Mouse (Mus musculus) intestine, postnatal 0 days (tissue): ENCODE results near the gene Srrd. TPM values are rescaled to one million over a fixed set of nuclear protein-coding genes. Genes with fewer than 3 reads are reported as not detected.

Experiments
- ATAC-seq: fragments of 200-750 bp; cut with Nextera tagmentation; 2 replicates; pipeline ENCODE4 v1.8.0; 2017; ENCODE audit warnings: mild to moderate bottlenecking, moderate TSS enrichment, moderate library complexity
- H3K27ac ChIP-seq: fragments of 300-500 bp; sonication (generic); 2 replicates; pipeline ENCODE4 v1.5.1; 2014; ENCODE audit warnings: mild to moderate bottlenecking, low read depth, low read length, moderate library complexity
- H3K27me3 ChIP-seq: fragments of 300-500 bp; sonication (generic); replicated peaks from 2 replicates; pipeline ENCODE4 v1.6.1; 2014; ENCODE audit warnings: low read length, mixed read lengths; ENCODE audit not compliant: control insufficient read depth, insufficient read depth
- H3K36me3 ChIP-seq: fragments of 300-500 bp; sonication (generic); 2 replicates; pipeline ENCODE4 v1.6.1; 2014; ENCODE audit warnings: mild to moderate bottlenecking, moderate library complexity; ENCODE audit not compliant: control insufficient read depth, insufficient read depth
- H3K4me1 ChIP-seq: fragments of 300-500 bp; sonication (generic); replicated peaks from 2 replicates; pipeline ENCODE4 v1.6.1; 2014; ENCODE audit warnings: antibody characterized with exemption, low read length, mixed read lengths; ENCODE audit not compliant: control insufficient read depth, insufficient read depth
- H3K4me2 ChIP-seq: fragments of 300-500 bp; sonication (generic); replicated peaks from 2 replicates; pipeline ENCODE4 v1.6.1; 2014; ENCODE audit warnings: low read depth, mild to moderate bottlenecking, moderate library complexity
- H3K4me3 ChIP-seq: fragments of 300-500 bp; sonication (generic); 2 replicates; pipeline ENCODE4 v1.5.1; 2014; ENCODE audit warnings: low read depth, low read length
- H3K9ac ChIP-seq: fragments of 300-500 bp; sonication (generic); 2 replicates; pipeline ENCODE4 v1.6.1; 2014; ENCODE audit warnings: mild to moderate bottlenecking, low read depth, low read length
- H3K9me3 ChIP-seq: fragments of 300-500 bp; sonication (generic); 2 replicates; pipeline ENCODE4 v1.6.1; 2016; ENCODE audit warnings: mixed run types; ENCODE audit not compliant: control insufficient read depth
- CTCF ChIP-seq: sonication (generic); IDR thresholded peaks from 2 replicates; pipeline ENCODE4 v1.5.1; 2016; ENCODE audit warnings: low read depth, mild to moderate bottlenecking, control low read depth, antibody characterized with exemption, moderate library complexity
- WGBS: fragments of 180-500 bp; shearing (Covaris S2); extraction: QIAGEN DNeasy Blood & Tissue Kit; methylation state at CpG from one replicate; pipeline ENCODE4 v1.1.7; 2014; 5-methylcytosine and 5-hydroxymethylcytosine counted together
- polyA plus RNA-seq: library from polyadenylated mRNA; unstranded; fragments of >200 nt; fragmentation: Nextera tagmentation; extraction: Ambion mirVana; gene quantifications from 2 replicates; pipeline ENCODE4 v1.2.1, GENCODE M21; 2015

Srrd gene
- polyA plus RNA-seq, 1 experiment from 2014 or later, result 15.4 TPM

DNA sequence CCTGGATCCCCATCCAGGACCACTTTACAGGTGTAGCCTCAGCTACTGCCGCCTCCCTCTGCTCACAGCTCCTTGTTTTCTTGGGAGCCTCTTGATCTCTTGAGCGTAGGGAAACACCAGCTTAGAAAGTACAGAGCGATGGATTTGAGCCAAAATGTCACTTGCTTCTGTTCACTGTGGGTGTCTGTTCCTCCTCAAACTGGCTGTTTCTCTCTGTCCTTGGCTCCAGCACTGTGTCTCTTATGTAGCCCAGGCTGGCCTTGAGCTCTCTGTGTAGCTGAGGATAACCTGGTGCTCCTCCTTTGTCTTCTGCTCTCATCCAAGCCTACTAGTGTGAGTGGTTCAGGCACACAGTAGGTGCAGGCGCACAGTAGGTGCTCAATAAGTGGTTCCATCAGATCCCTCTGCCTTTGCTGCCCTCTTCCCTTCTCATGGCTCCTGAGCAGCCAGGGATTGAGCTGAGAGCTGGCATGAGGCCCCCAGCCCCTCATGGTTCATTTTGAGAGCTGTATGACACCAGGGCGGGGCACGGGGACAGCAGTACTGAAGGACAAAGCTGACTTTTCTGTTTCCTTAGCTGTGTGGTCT lies 42.0 kb downstream of the Srrd start:
- Histone ChIP-seq H3K4me2 (no peak overlapping the region), H3K4me1 (peaks cover 6% of the 10 kb centered on the region; the same call in 1 of the 2 replicates), H3K27ac (no peak overlapping the region), H3K9ac (no peak overlapping the region), H3K36me3 (peaks cover 8% of the 10 kb centered on the region; the same call in 1 of the 2 replicates), H3K27me3 (no peaks in the 10 kb centered on the region), H3K4me3 (no peak overlapping the region), H3K9me3 (no peaks in the 10 kb centered on the region)
- no peak for TF ChIP-seq CTCF
- ATAC-seq, result no peak
- WGBS, result 83% methylated on average over 6 of the region's 6 CpGs

- Histone ChIP-seq H3K27me3 (no peaks in the 10 kb centered on the region), H3K4me2 (no peak overlapping the region), H3K4me3 (no peak overlapping the region), H3K9ac (no peak overlapping the region), H3K36me3 (peaks cover 6% of the 10 kb centered on the region; the same call in 1 of the 2 replicates), H3K4me1 (peaks cover 6% of the 10 kb centered on the region; the same call in 1 of the 2 replicates), H3K27ac (no peak overlapping the region), H3K9me3 (no peaks in the 10 kb centered on the region)
- ATAC-seq, result no peak
- no peak for TF ChIP-seq CTCF
- WGBS, result 78% methylated on average over 2 of the region's 2 CpGs
Observed at GRCm38 (mm10) chr5:112300112-112300511, 42.7 kb downstream of the Srrd start.

- no peaks in the 10 kb centered on the region for H3K36me3 ChIP-seq
- H3K4me3 ChIP-seq, result no peak overlapping the region
- H3K9ac ChIP-seq, result no peak overlapping the region
Observed at GRCm38 (mm10) chr5:112299399-112299798, 43.4 kb downstream of the Srrd start.

GRCm38 (mm10) chr5:112298226-112298988 lies 44.4 kb downstream of the Srrd start:
- no peak for TF ChIP-seq CTCF
- peak overlapping the region; percentile 11; the same call in 1 of the 2 replicates for H3K27ac ChIP-seq
- no peaks in the 10 kb centered on the region for H3K36me3 ChIP-seq
- no peaks in the 10 kb centered on the region for H3K9me3 ChIP-seq
- H3K9ac ChIP-seq, result no peak overlapping the region
- no peak overlapping the region for H3K4me2 ChIP-seq
- no peak overlapping the region for H3K4me3 ChIP-seq
- WGBS, result 81% methylated on average over 12 of the region's 12 CpGs
- no peaks in the 10 kb centered on the region for H3K27me3 ChIP-seq
- peaks cover 6% of the 10 kb centered on the region for H3K4me1 ChIP-seq
- peak; percentile 52 for ATAC-seq

More at GRCm38 (mm10) chr5:112299399-112299798, 43.4 kb downstream of the Srrd start:
- WGBS, result 74% methylated on average over 4 of the region's 4 CpGs
- Histone ChIP-seq H3K27me3 (no peaks in the 10 kb centered on the region), H3K9me3 (no peaks in the 10 kb centered on the region), H3K27ac (no peak overlapping the region), H3K4me1 (peaks cover 6% of the 10 kb centered on the region), H3K4me2 (no peak overlapping the region)
- TF ChIP-seq CTCF, result no peak
- no peak for ATAC-seq

DNA sequence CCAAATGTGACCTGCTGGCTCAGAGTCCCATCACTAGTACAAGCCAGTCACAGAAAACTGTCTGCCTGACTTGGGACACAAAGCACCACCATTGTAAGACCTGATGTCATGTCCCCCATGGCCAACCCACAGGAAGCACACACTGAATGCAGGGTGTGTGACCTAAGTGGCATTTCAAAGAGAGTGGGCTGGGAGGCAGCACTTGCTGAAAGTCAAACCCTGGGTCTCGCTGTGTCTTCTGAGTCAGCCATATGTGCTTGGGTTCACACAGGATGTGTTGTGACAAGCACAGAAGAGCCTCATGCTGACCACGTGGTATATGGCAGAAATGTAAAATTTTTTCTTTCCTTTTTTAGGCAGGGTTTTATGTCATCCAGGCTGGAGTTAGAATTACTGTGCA lies 45.6 kb downstream of the Srrd start:
- H3K9ac ChIP-seq, result no peak overlapping the region
- H3K4me1 ChIP-seq, result peaks cover 6% of the 10 kb centered on the region
- no peak for ATAC-seq
- no peaks in the 10 kb centered on the region for H3K27me3 ChIP-seq
- no peaks in the 10 kb centered on the region for H3K9me3 ChIP-seq
- H3K27ac ChIP-seq, result no peak overlapping the region
- 81% methylated on average over 2 of the region's 2 CpGs for WGBS
- H3K4me2 ChIP-seq, result no peak overlapping the region
- no peak for TF ChIP-seq CTCF
- H3K36me3 ChIP-seq, result no peaks in the 10 kb centered on the region
- no peak overlapping the region for H3K4me3 ChIP-seq

- 42% methylated on average over 6 of the region's 6 CpGs for WGBS
- H3K27ac ChIP-seq, result no peak overlapping the region
- peaks cover 6% of the 10 kb centered on the region for H3K4me1 ChIP-seq
- no peak overlapping the region for H3K4me2 ChIP-seq
- no peak overlapping the region for H3K4me3 ChIP-seq
- no peak for TF ChIP-seq CTCF
- H3K27me3 ChIP-seq, result no peaks in the 10 kb centered on the region
- no peak overlapping the region for H3K9ac ChIP-seq
- H3K9me3 ChIP-seq, result no peaks in the 10 kb centered on the region
- peak; percentile 41 for ATAC-seq
- H3K36me3 ChIP-seq, result no peaks in the 10 kb centered on the region
Observed at GRCm38 (mm10) chr5:112296404-112297181, 46.2 kb downstream of the Srrd start.
